Mouse (Mus musculus) G1E (cell line): Measurements from ENCODE around the gene Myh3.
A peak's percentile ranks its signal among the peaks of the same experiment; 100 is the strongest.

Experiments
- CTCF ChIP-seq: IDR thresholded peaks from 2 replicates; pipeline ENCODE4 v1.5.1; 2012; ENCODE audit warnings: low read depth, low read length, inconsistent platforms, mixed read lengths
- GATA1 ChIP-seq: IDR thresholded peaks from 2 replicates; pipeline ENCODE4 v1.6.1; 2012; ENCODE audit warnings: borderline replicate concordance, low read length, inconsistent platforms, mixed read lengths
- POLR2AphosphoS5 ChIP-seq: IDR thresholded peaks from 2 replicates; pipeline ENCODE4 v1.6.1; 2012; ENCODE audit warnings: low read depth, low read length, inconsistent platforms; ENCODE audit not compliant: insufficient replicate concordance
- TAL1 ChIP-seq: conservative IDR thresholded peaks from 2 replicates; pipeline ENCODE4 v1.6.1; 2012; ENCODE audit warnings: low read depth, low read length, inconsistent platforms, mixed read lengths

GRCm38 (mm10) chr11:67110168-67110948 lies 32.3 kb downstream of the Myh3 start:
- peak; percentile 59 for TF ChIP-seq CTCF
- no peak for TF ChIP-seq GATA1
- TF ChIP-seq POLR2AphosphoS5 = no peak
- no peak for TF ChIP-seq TAL1
